Mouse (Mus musculus) brown adipose tissue, adult 24 weeks (tissue): Measurements from ENCODE around the gene Klhl18. TPM values are rescaled to one million over a fixed set of nuclear protein-coding genes. Genes with fewer than 3 reads are reported as not detected.

Source experiments
- H3K27ac ChIP-seq: fragments of 200-500 bp; replicated peaks from 2 replicates; pipeline ENCODE4 v1.5.1; 2012; ENCODE audit warnings: low read depth, mild to moderate bottlenecking, low read length
- H3K4me1 ChIP-seq: fragments of 200-500 bp; 2 replicates; pipeline ENCODE4 v1.6.1; 2012; ENCODE audit warnings: low read length, mixed read lengths; ENCODE audit not compliant: control insufficient read depth, insufficient read depth, insufficient read length
- H3K4me3 ChIP-seq: fragments of 200-500 bp; 2 replicates; pipeline ENCODE4 v1.5.1; 2012; ENCODE audit warnings: low read depth, mild to moderate bottlenecking, low read length, moderate library complexity; ENCODE audit not compliant: insufficient read depth
- polyA plus RNA-seq: library from polyadenylated mRNA; stranded (reverse); fragments of >200 nt; gene quantifications from 2 replicates; pipeline ENCODE4 v1.2.4, GENCODE M21; 2012; ENCODE audit not compliant: missing spikeins, insufficient read depth, insufficient read length

The Klhl18 gene
- polyA plus RNA-seq = 5.5 and 6.3 TPM in 2 replicates

- Histone ChIP-seq H3K4me3 (peak within 1 kb of the TSS; percentile 82), H3K4me1 (peaks cover 5% of the 10 kb centered on the region), H3K27ac (peak within 1 kb of the TSS; percentile 87)
Observed at GRCm38 (mm10) chr9:110476124-110477091, at the start of gene Klhl18, which contains the start of gene Kif9. Gene Klhl18, minus strand, starts transcription at chr9:110476694. Gene Kif9, plus strand, starts transcription at chr9:110476958.

GRCm38 (mm10) chr9:110525737-110526136 is 49.2 kb upstream of the Klhl18 start:
- H3K4me3 ChIP-seq = no peak overlapping the region
- H3K27ac ChIP-seq = no peak overlapping the region

GRCm38 (mm10) chr9:110490913-110491312 is 14.4 kb upstream of the Klhl18 start:
- no peak overlapping the region for H3K27ac ChIP-seq
- H3K4me1 ChIP-seq = no peaks in the 10 kb centered on the region
- no peak overlapping the region for H3K4me3 ChIP-seq

More at GRCm38 (mm10) chr9:110525737-110526136, 49.2 kb upstream of the Klhl18 start:
- peaks cover 4% of the 10 kb centered on the region; the same call in 1 of the 2 replicates for H3K4me1 ChIP-seq

GRCm38 (mm10) chr9:110488841-110489240 is 12.3 kb upstream of the Klhl18 start:
- Histone ChIP-seq H3K4me3 (no peak overlapping the region), H3K4me1 (no peaks in the 10 kb centered on the region), H3K27ac (no peak overlapping the region)

GRCm38 (mm10) chr9:110478639-110479038 is 2.1 kb upstream of the Klhl18 start:
- Histone ChIP-seq H3K4me3 (no peak overlapping the region), H3K27ac (no peak overlapping the region), H3K4me1 (peaks cover 5% of the 10 kb centered on the region)

- H3K4me1 ChIP-seq = peaks cover 5% of the 10 kb centered on the region
- H3K27ac ChIP-seq = no peak overlapping the region
- H3K4me3 ChIP-seq = no peak overlapping the region
Observed at GRCm38 (mm10) chr9:110477951-110478350, 1.5 kb upstream of the Klhl18 start.

GRCm38 (mm10) chr9:110466179-110466578 is 10.3 kb downstream of the Klhl18 start:
- Histone ChIP-seq H3K4me3 (no peak overlapping the region), H3K27ac (no peak overlapping the region), H3K4me1 (no peaks in the 10 kb centered on the region)

- Histone ChIP-seq H3K4me1 (no peaks in the 10 kb centered on the region), H3K4me3 (no peak overlapping the region), H3K27ac (no peak overlapping the region)
Observed at GRCm38 (mm10) chr9:110465336-110465735, 11.2 kb downstream of the Klhl18 start.

GRCm38 (mm10) chr9:110463983-110464591 is 12.4 kb downstream of the Klhl18 start:
- Histone ChIP-seq H3K27ac (no peak overlapping the region), H3K4me3 (no peak overlapping the region), H3K4me1 (no peaks in the 10 kb centered on the region)

- Histone ChIP-seq H3K27ac (no peak overlapping the region), H3K4me3 (no peak overlapping the region), H3K4me1 (peaks cover 2% of the 10 kb centered on the region; the same call in 1 of the 2 replicates)
Observed at GRCm38 (mm10) chr9:110462321-110462720, 14.2 kb downstream of the Klhl18 start.

GRCm38 (mm10) chr9:110460884-110461815 is 15.3 kb downstream of the Klhl18 start:
- H3K4me3 ChIP-seq = no peak overlapping the region
- no peak overlapping the region for H3K27ac ChIP-seq

GRCm38 (mm10) chr9:110459145-110459727 is 17.3 kb downstream of the Klhl18 start:
- Histone ChIP-seq H3K4me1 (peaks cover 2% of the 10 kb centered on the region; the same call in 1 of the 2 replicates), H3K4me3 (no peak overlapping the region), H3K27ac (peak overlapping the region; percentile 55)

More at GRCm38 (mm10) chr9:110460884-110461815, 15.3 kb downstream of the Klhl18 start:
- H3K4me1 ChIP-seq = peaks cover 2% of the 10 kb centered on the region; the same call in 1 of the 2 replicates

- Histone ChIP-seq H3K4me3 (no peak overlapping the region), H3K27ac (no peak overlapping the region), H3K4me1 (peaks cover 2% of the 10 kb centered on the region; the same call in 1 of the 2 replicates)
Observed at GRCm38 (mm10) chr9:110457926-110458325, 18.6 kb downstream of the Klhl18 start.

- Histone ChIP-seq H3K27ac (no peak overlapping the region), H3K4me3 (no peak overlapping the region), H3K4me1 (no peaks in the 10 kb centered on the region)
Observed at GRCm38 (mm10) chr9:110452523-110452922, 24.0 kb downstream of the Klhl18 start.
